Mouse (Mus musculus): ENCODE data around the gene AC141477.1.
A peak's percentile ranks its signal among the peaks of the same experiment; 100 is the strongest.

Gene AC141477.1

GRCm38 (mm10) chr10:76440281-76440680 lies at the start of gene AC141477.1:
Gene AC141477.1 (minus strand): TSS chr10:76440444.
- no peak for DNase-seq (ENCODE audit: extremely low spot score)

- DNase-seq (ENCODE audit: extremely low spot score) = no peak
Measured at GRCm38 (mm10) chr10:76489205-76489604, 49.0 kb upstream of the AC141477.1 start.

DNA sequence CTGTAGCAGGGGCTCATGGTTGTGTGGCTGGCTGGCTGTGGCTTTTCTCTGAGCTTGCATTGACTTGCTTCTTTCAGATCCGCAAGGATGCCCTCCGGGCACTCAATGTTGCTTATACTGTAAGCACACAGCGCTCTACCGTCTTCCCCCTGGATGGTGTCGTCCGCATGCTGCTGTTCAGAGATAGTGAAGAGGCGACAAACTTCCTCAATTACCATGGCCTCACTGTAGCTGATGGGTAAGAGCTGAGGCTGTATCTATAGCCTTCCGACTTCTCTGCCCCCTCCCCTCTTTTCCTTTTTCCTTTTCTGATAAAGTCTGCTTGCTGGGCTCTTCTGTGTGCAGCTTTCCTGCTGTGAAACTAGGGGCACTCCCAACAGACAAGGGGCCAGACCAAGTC lies 48.0 kb upstream of the AC141477.1 start:
- DNase-seq (ENCODE audit: extremely low spot score) = no peak

- DNase-seq (ENCODE audit: extremely low spot score) = no peak
Measured at GRCm38 (mm10) chr10:76486302-76486701, 46.1 kb upstream of the AC141477.1 start.

- no peak for DNase-seq (ENCODE audit: extremely low spot score)
Measured at GRCm38 (mm10) chr10:76481480-76481879, 41.2 kb upstream of the AC141477.1 start.

DNA sequence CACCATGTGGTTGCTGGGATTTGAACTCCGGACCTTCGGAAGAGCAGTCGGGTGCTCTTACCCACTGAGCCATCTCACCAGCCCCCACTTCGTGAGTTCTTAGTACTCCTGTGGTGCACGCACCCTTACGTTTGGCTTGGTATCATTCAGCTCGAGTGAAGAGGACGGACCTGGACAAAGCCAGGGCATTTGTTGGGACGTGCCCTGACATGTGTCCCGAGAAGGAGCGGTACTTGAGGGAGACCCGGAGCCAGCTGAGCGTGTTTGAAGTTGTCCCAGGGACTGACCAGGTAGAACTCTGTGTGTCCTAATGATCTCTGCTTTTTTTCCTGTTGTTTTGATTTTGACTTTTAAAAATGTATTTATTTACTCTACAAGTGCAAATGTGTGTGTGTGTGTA lies 40.6 kb upstream of the AC141477.1 start:
- no peak for DNase-seq (ENCODE audit: extremely low spot score)

- DNase-seq (ENCODE audit: extremely low spot score) = no peak
Measured at GRCm38 (mm10) chr10:76473759-76474158, 33.5 kb upstream of the AC141477.1 start.

- peak; percentile 90 for DNase-seq (ENCODE audit: extremely low spot score)
Measured at GRCm38 (mm10) chr10:76468203-76469162, 28.2 kb upstream of the AC141477.1 start, which contains the start of the genes Mcm3ap and Ybey. Gene Mcm3ap (plus strand): TSS chr10:76468927. Gene Ybey (minus strand): TSS chr10:76469114.

DNA sequence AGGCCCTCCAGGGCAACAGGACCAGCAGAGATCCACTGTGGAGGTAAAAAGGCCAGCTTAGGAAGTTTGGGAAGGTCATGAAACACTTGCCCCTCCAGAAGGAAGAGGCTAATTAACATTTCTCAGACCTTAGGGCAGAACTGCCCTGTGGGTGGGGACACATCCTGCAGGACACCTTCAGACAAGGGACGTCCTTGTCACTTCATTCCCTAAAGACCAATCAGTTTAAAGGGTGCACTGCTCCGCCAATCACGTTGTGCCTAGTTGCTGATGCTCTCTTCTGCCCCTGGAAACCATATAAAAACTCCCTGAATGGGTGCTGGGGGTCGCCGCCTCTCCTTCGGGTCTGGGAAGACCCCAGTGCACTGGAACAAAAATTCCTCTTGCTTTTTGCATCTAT lies 22.5 kb upstream of the AC141477.1 start:
- no peak for DNase-seq (ENCODE audit: extremely low spot score)

- DNase-seq (ENCODE audit: extremely low spot score) = no peak
Measured at GRCm38 (mm10) chr10:76462312-76462711, 22.1 kb upstream of the AC141477.1 start.

DNA sequence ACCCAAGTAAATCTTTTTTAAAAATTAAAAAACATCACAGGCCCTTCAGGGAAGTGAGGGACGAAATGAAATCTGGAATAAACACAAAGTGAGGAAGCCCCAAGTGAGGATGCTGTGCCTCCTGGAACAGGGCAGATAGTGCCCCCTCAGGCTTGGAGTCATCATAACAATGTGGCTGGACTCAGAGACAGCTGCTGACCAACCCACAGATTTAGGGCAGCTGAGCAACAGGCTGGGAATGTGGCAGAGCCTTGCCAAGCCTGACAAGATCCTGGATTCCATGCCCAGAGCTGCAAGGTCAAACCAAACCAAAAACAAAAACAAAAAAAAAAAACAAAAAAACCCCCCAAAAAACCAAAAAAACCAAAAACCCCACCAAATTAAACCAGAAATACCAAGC lies 21.0 kb upstream of the AC141477.1 start:
- DNase-seq (ENCODE audit: extremely low spot score) = no peak

DNA sequence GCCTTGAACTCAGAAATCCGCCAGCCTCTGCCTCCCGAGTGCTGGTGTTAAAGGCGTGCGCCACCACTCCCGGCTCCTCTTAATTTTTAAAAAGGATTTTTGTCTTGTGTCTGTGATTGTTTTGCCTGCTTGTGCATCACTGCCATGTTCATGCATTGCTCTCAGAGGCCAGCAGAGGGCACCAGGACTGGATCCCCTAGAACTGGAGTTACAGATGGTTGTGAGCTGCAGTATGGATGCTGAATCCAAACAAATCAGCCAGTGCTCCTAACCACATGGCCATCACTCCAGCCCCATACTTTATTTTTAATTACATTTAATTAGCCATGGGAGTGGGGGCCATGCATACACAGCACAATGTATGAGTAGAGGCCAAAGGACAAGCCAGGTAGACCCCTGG lies 15.0 kb upstream of the AC141477.1 start:
- DNase-seq (ENCODE audit: extremely low spot score) = peak; percentile 19

DNA sequence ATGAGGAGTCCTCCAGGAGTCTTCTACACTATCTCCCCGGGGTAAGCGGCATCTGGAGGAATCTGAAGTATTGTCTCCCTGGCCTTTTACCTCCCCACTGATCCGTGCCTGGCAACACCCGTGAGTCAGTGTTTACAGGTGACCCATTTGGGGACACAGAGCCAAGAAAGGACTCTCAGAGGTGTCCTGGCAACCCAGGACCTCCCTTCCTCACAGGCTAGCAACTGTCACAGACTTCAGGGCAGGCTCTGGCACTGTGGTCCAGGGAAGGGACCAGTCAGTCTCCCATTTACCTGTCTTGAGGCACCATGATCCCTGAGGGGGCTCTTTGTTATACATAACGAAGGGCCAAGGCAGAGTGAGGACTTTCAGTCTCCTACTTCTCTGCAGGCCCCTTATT lies 8.6 kb upstream of the AC141477.1 start, which contains the start of gene 2610028H24Rik:
Gene 2610028H24Rik (plus strand): TSS at position 231 of the 400 bp plus-strand sequence.
- no peak for DNase-seq (ENCODE audit: extremely low spot score)

GRCm38 (mm10) chr10:76447406-76448229 lies 7.4 kb upstream of the AC141477.1 start:
- no peak for DNase-seq (ENCODE audit: extremely low spot score)

DNA sequence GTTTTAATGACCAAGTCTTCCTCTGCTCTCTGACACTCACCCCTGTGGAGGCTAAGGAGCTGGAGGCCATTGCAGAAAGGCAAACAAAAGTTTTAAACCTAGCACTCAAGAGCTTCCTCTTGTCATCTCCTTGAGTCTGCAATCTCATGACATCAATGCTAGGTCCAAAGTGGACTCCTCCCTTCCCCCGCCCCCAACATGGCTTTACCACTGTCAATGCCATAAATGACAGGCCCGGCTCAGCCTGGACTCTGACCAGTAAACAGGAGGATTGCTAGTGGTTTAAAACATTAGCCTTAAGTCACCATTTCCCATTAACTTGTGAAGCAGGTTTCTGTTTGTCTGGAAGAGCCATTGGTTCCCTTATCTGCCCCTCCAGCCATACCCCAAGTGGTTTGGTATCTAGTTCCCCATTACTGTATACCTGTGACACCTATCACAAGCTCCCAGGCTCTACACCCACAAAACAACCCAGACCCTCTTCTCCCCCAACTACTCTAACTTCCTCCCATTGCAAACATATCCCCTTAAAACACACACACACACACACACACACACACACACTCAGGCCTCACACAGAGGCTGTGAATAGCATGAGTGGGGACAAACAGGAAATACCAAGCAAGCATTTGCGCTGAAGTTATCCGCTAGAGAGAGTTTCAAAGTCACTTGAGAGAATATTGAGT lies 5.9 kb upstream of the AC141477.1 start:
- no peak for DNase-seq (ENCODE audit: extremely low spot score)

- DNase-seq (ENCODE audit: extremely low spot score) = peak; percentile 94
Measured at GRCm38 (mm10) chr10:76442178-76443088, 2.2 kb upstream of the AC141477.1 start, which contains the start of gene Pcnt. Gene Pcnt (minus strand): TSS chr10:76442786.

- DNase-seq (ENCODE audit: extremely low spot score) = no peak
Measured at GRCm38 (mm10) chr10:76439107-76439890, 945 bp downstream of the AC141477.1 start.

GRCm38 (mm10) chr10:76433925-76434324 lies 6.3 kb downstream of the AC141477.1 start:
- DNase-seq (ENCODE audit: extremely low spot score) = no peak

DNA sequence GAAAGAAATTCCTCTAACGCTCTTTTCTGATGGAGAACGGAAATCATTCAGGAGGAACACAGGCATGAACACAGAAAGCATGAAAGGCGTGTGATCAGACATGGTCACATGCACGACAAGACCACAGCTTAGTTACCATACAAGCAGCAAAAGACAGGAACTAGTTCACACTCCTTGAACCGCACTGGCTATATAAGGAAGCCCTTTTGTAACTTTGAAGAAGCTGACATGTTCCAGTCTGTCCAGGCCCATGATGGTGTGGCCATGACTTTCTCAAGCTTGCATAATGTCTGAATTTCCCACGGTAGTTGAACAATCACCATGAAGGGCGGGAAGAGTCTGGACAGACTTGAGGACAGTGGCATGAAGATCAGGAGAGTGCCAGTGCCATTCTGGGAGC lies 14.6 kb downstream of the AC141477.1 start:
- DNase-seq (ENCODE audit: extremely low spot score) = no peak

GRCm38 (mm10) chr10:76416811-76417210 lies 23.4 kb downstream of the AC141477.1 start:
- DNase-seq (ENCODE audit: extremely low spot score) = no peak
